Mouse (Mus musculus) left cerebral cortex, postnatal 10 days (tissue): ENCODE measurements around the gene Cnot2. TPM values are rescaled to one million over a fixed set of nuclear protein-coding genes. Genes with fewer than 3 reads are reported as not detected.

ENCODE experiments used
- DNase-seq, 2 experiments: peaks; one replicate each; pipeline ENCODE4 v3.0.0; 2021 to 2022; ENCODE audit warnings: low spot score in 2 of 2, mixed read lengths in 1 of 2; ENCODE audit errors: extremely low spot score in 1 of 2
- intact Hi-C: fragments of 180-260 bp; cut with DNase I; formaldehyde crosslinking; loops from one replicate; pipeline ENCODE4 v1.15.1; 2025
- microRNA-seq: library from miRNA; unstranded; fragments of <30 nt; microRNA quantifications from one replicate; pipeline ENCODE4 v1.2.0, GENCODE M21; 2022
- total RNA-seq, 2 experiments: library from RNA; stranded (reverse); gene quantifications; 2 replicates each; pipeline ENCODE4 v1.2.3; 2021

The Cnot2 gene
- total RNA-seq, 2 experiments from 2014 or later: 62.3 to 63.1 TPM

- no peak for DNase-seq
- intact Hi-C loops: no loop called here
These were observed 134.1 kb downstream of the Cnot2 start for GRCm38 (mm10) chr10:116447176-116447575.

DNA sequence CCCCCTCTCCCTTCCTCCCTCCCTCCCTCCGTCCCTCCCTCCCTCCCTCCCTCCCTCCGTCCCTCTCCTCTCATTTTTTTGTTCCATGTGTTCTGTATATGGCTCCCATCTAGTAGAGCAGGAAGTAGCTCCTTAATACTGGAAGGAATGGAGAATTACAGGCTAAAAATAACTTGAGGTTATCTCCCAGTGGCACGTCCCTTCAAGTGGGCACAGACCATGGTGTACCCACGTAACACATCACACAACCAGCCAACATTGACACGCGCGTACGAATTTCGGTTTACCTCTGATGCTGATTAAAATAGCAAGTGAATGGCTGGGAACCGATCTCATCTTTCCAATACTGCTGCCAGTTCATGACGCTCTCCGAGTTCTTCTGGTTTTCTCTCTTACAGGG lies 135.3 kb downstream of the Cnot2 start:
- DNase-seq: no peak
- intact Hi-C loops: no loop called here

DNA sequence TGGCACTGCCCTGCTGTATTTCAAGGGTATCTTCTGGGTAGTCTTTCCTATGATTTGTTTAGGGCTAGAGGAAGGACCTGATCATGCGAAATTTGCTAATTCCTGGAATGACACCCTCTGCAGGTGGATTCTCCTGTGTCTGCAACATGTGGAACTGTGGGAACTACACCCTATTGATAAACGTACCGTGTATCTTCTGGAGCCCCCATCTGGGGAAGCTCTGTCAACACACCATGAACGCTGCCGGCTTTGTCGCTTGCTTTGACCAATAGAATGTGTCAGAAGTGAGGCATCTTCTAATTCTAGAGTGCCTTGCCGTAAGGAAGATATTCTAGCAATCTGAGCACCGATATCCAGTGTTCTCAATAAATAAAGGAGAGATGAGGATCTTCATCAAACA lies 136.5 kb downstream of the Cnot2 start:
- DNase-seq: no peak
- intact Hi-C loops: no loop called here

GRCm38 (mm10) chr10:116444371-116444770 lies 136.9 kb downstream of the Cnot2 start:
- no peak for DNase-seq
- intact Hi-C loops: no loop called here

- intact Hi-C loops: no loop called here
- DNase-seq: no peak
These were observed 140.4 kb downstream of the Cnot2 start for GRCm38 (mm10) chr10:116440946-116441345.

GRCm38 (mm10) chr10:116440088-116440487 lies 141.2 kb downstream of the Cnot2 start:
- DNase-seq: no peak
- intact Hi-C loops: no loop called here

GRCm38 (mm10) chr10:116435455-116435854 lies 145.9 kb downstream of the Cnot2 start:
- DNase-seq: no peak

More at GRCm38 (mm10) chr10:116435455-116435854, 145.9 kb downstream of the Cnot2 start:
- intact Hi-C loops: no loop called here

Small RNA genes within 50 kb of the gene (microRNA-seq; reads per million reads assigned to microRNA genes)
- not detected for gene Gm25190

Other genes starting within 250 kb of the Cnot2 start
- 100 to 1,000 TPM in 1 of 2 experiments, 10 to 100 TPM in 1; 94.0 to 106 TPM for gene Kcnmb4, start 107.6 kb downstream of the Cnot2 start, total RNA-seq